Mouse (Mus musculus) CH12.LX (cell line): Measurements from ENCODE around the gene Dynlt1c.
"Not testable (repeated sequence)": the region's sequence is repeated elsewhere in the genome, so short reads cannot be mapped to it uniquely, and the experiment has no call there.

Experiments
- BHLHE40 ChIP-seq: IDR thresholded peaks from 2 replicates; pipeline ENCODE4 v1.6.1; 2011; ENCODE audit warnings: mild to moderate bottlenecking, low read depth, low read length, improper control_type of control experiment
- CTCF ChIP-seq, 2 experiments: IDR thresholded peaks in 1 of 2; conservative IDR thresholded peaks in 1 of 2; 2 replicates each; pipeline ENCODE4 v1.5.1; 2011 to 2012; ENCODE audit warnings: low read depth in 2 of 2, low read length in 2 of 2, improper control_type of control experiment in 1 of 2, inconsistent platforms in 1 of 2, mild to moderate bottlenecking in 1 of 2, moderate library complexity in 1 of 2
- EP300 ChIP-seq: IDR thresholded peaks from 2 replicates; pipeline ENCODE4 v1.6.1; 2011; ENCODE audit warnings: low read length, improper control_type of control experiment
- MXI1 ChIP-seq: IDR thresholded peaks from 2 replicates; pipeline ENCODE4 v1.6.1; 2011; ENCODE audit warnings: mild to moderate bottlenecking, low read depth, low read length, improper control_type of control experiment
- PAX5 ChIP-seq: IDR thresholded peaks from 2 replicates; pipeline ENCODE4 v1.6.1; 2012; ENCODE audit warnings: low read length, inconsistent platforms, mixed read lengths

DNA sequence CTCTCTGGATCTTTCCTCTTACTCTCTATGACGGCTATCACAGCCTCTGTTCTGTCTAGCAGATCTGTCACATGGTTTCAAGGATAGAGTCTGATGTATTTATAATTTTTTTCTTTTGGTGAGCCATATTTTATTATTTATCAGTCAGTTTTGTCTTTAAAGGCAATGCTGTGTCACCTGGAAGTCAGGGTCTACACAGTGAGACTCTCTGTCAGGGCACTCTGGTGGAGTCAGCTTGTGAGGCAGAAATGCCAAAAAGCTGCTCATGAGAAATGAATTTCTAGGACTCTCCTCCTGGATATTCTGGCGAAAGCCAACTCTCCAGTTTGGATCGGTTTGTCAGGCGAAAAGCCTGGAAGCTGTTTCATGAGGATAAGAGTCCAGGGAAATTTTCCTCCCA lies 34.3 kb downstream of the Dynlt1c start:
- not testable (repeated sequence) for TF ChIP-seq MXI1; PAX5; BHLHE40; CTCF (conservative IDR thresholded peaks at IDR 0.05 in 1 of 2, IDR thresholded peaks at IDR 0.05 in 1 of 2; ENCODE audit: low read depth in 2 of 2, low read length in 2 of 2); EP300
